Mouse (Mus musculus) stomach, embryonic 16.5 days (tissue): ENCODE data around the gene Krt82. TPM values are rescaled to one million over a fixed set of nuclear protein-coding genes. Genes with fewer than 3 reads are reported as not detected.
A peak's percentile ranks its signal among the peaks of the same experiment; 100 is the strongest.

ENCODE experiments used
- ATAC-seq: fragments of 200-750 bp; cut with Nextera tagmentation; 2 replicates; pipeline ENCODE4 v1.8.0; 2017; ENCODE audit warnings: moderate number of reproducible peaks, moderate TSS enrichment; ENCODE audit not compliant: insufficient read depth, low FRiP score
- H3K27ac ChIP-seq: fragments of 300-500 bp; sonication (generic); 2 replicates; pipeline ENCODE4 v1.5.1; 2014; ENCODE audit warnings: low read length
- H3K27me3 ChIP-seq: fragments of 300-500 bp; sonication (generic); 2 replicates; pipeline ENCODE4 v1.6.1; 2014; ENCODE audit warnings: low read length, control low read depth, mixed read lengths; ENCODE audit not compliant: control insufficient read depth, insufficient read depth
- H3K36me3 ChIP-seq: fragments of 300-500 bp; sonication (generic); 2 replicates; pipeline ENCODE4 v1.6.1; 2014; ENCODE audit warnings: low read length; ENCODE audit not compliant: control insufficient read depth, insufficient read depth
- H3K4me1 ChIP-seq: fragments of 300-500 bp; sonication (generic); 2 replicates; pipeline ENCODE4 v1.6.1; 2014; ENCODE audit warnings: low read length, control low read depth, mixed read lengths; ENCODE audit not compliant: control insufficient read depth, insufficient read depth
- H3K4me2 ChIP-seq: fragments of 300-500 bp; sonication (generic); 2 replicates; pipeline ENCODE4 v1.6.1; 2014; ENCODE audit warnings: low read depth, low read length, mixed read lengths
- H3K4me3 ChIP-seq: fragments of 300-500 bp; sonication (generic); replicated peaks from 2 replicates; pipeline ENCODE4 v1.5.1; 2014; ENCODE audit warnings: mild to moderate bottlenecking, low read length
- H3K9ac ChIP-seq: fragments of 300-500 bp; sonication (generic); 2 replicates; pipeline ENCODE4 v1.6.1; 2014; ENCODE audit warnings: low read length
- H3K9me3 ChIP-seq: fragments of 300-500 bp; sonication (generic); replicated peaks from 2 replicates; pipeline ENCODE4 v1.6.1; 2016; ENCODE audit warnings: low read length, control low read depth; ENCODE audit not compliant: control insufficient read depth
- WGBS: fragments of 180-500 bp; shearing (Covaris S2); extraction: QIAGEN DNeasy Blood & Tissue Kit; methylation state at CpG from one replicate; pipeline ENCODE4 v1.1.7; 2014; 5-methylcytosine and 5-hydroxymethylcytosine counted together
- polyA plus RNA-seq: library from polyadenylated mRNA; unstranded; fragments of >200 nt; fragmentation: Nextera tagmentation; extraction: Ambion mirVana; gene quantifications from 2 replicates; pipeline ENCODE4 v1.2.1, GENCODE M21; 2015

Krt82 gene
- polyA plus RNA-seq, 1 experiment from 2014 or later, result not detected

DNA sequence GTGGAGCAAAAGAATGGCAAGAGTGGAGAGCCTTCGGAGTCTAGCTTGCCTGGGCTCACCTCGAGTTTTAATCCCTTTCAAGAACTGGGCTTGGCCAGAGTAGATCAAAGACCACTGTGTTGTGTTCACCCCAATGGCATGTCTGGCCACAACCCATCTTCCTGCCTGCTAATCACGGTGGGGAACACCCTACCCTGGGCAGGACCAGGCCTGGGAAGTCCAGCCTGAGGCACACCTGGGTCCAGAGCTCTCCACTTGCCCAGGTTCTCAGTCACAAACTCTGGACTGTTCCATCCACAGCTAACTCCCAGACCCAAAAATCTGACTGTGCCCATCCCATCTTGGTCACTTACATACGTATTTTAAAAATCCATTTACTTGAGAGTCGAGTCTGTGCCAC, 12.4 kb upstream of the Krt82 start, which contains the start of gene Krt90:
Gene Krt90, minus strand, starts transcription at position 101 of the 400 bp plus-strand sequence.
- no peak within 1 kb of the TSS for H3K4me3 ChIP-seq
- H3K36me3 ChIP-seq, result no peaks in the 10 kb centered on the region
- no peak for ATAC-seq
- no peak within 1 kb of the TSS for H3K4me2 ChIP-seq
- WGBS, result 64% methylated on average over 5 of the region's 5 CpGs
- 0 out of 2 replicates have a peak, but pooled peaks cover 3% of the 10 kb centered on the region for H3K27me3 ChIP-seq
- no peak within 1 kb of the TSS for H3K9ac ChIP-seq
- H3K9me3 ChIP-seq, result no peaks in the 10 kb centered on the region
- H3K27ac ChIP-seq, result no peak within 1 kb of the TSS
- H3K4me1 ChIP-seq, result no peaks in the 10 kb centered on the region

DNA sequence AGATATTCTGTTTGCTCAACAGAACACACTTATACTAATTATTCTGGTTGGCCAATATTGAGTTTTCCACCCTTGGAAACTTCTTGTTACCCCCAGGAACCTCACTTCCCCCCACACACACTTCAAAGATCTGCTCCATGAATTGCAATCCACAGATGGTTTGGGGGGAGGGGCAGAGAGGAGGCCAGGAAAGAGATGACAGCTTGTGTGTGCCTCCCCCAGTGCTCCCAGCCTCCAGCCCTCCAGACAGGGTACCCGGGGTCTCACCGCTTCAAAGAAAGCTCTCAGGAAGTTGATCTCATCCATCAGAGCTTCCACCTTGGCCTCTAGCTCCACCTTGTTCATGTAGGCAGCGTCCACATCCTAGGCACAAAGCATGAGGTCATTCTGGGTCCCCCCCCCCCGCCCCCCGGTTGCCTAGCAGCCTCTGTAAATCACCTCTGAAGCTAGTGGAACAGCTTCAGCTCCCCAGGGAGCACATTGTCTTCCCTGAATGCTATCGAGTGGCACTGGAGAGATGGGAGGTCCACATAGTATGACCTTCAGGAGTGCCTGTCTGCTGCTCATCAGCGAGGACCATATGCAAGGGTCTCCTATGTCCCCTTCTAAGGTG, 7.7 kb upstream of the Krt82 start:
- H3K4me1 ChIP-seq, result peaks cover 1% of the 10 kb centered on the region; the same call in 1 of the 2 replicates
- H3K4me2 ChIP-seq, result no peak overlapping the region
- H3K27ac ChIP-seq, result no peak overlapping the region
- no peaks in the 10 kb centered on the region for H3K9me3 ChIP-seq
- H3K4me3 ChIP-seq, result no peak overlapping the region
- 0 out of 2 replicates have a peak, but pooled peaks cover 3% of the 10 kb centered on the region for H3K27me3 ChIP-seq
- no peak for ATAC-seq
- WGBS, result 6% methylated on average over 7 of the region's 7 CpGs
- H3K9ac ChIP-seq, result no peak overlapping the region
- no peaks in the 10 kb centered on the region for H3K36me3 ChIP-seq

DNA sequence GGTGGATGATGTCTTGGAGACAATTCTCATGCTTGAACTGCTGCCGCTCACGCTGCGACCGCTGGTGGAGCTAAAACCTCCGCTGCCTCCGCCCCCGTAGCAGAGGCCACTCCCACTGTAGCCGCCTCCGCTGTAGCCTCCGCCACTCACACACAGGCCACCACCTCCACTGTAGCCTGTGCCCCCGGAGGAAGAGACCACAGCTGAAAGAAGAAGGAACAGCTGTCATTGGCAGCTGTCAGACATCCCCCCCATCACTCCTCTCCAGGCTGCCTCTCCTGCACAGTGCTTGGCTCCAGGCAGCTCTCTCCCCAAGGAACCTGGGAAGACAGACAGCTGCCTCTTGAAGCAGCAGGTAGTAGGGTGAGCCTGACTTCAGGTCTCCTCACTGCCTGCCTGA, 2.7 kb upstream of the Krt82 start:
- H3K4me2 ChIP-seq, result peak overlapping the region; percentile 41; the same call in 1 of the 2 replicates
- H3K9ac ChIP-seq, result no peak overlapping the region
- WGBS, result under 1% methylated on average over 11 of the region's 11 CpGs
- no peak overlapping the region for H3K4me3 ChIP-seq
- peaks cover 9% of the 10 kb centered on the region for H3K4me1 ChIP-seq
- no peaks in the 10 kb centered on the region for H3K9me3 ChIP-seq
- no peak overlapping the region for H3K27ac ChIP-seq
- no peaks in the 10 kb centered on the region for H3K36me3 ChIP-seq
- ATAC-seq, result 0 out of 2 replicates have a peak, but pooled peaks have one; percentile 57
- no peaks in the 10 kb centered on the region for H3K27me3 ChIP-seq

DNA sequence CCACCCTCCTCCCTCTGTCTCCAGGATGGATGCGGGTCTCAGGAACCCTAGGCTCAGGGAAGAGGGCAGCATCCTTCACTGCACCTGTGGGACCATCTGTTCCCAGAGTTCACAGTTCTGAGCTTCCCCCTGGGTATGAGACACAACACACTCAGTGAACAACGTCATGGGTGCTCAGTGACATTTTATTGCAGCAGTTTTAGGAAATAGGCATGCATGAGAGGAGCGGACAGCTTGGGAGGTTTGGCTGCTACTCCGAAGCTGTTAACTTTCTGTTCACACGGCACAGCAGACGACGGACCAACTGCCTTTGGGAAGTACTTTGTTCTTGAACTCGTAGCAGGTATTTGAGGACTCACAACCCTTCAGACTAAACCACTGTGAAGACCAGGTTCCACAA, 1.7 kb upstream of the Krt82 start:
- Histone ChIP-seq H3K4me1 (peaks cover 9% of the 10 kb centered on the region), H3K27me3 (no peaks in the 10 kb centered on the region), H3K4me2 (no peak overlapping the region), H3K9ac (no peak overlapping the region), H3K9me3 (no peaks in the 10 kb centered on the region), H3K4me3 (no peak overlapping the region), H3K36me3 (no peaks in the 10 kb centered on the region), H3K27ac (no peak overlapping the region)
- whole genome bisulfite sequencing, result 79% methylated on average over 8 of the region's 8 CpGs
- ATAC-seq, result no peak

DNA sequence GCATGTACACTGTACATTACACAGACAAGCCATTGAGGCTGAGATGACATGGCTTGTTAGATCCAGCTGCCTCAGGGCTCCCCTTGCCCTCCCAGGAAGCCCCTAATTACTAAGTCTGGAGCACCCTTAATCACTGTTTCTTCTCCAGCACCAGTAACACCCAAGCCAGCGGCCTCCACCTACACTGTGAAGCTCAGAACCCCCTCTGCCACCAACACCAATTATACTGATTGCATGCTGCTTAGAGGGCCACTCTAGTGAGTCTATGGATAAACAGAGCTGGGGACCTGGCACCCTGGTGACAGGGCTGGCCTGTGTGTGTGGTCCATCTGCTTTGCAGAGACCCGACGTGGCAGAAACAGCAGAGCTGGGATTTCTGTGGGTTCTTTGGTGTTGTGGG, 6.0 kb downstream of the Krt82 start:
- Histone ChIP-seq H3K4me1 (no peaks in the 10 kb centered on the region), H3K4me2 (no peak overlapping the region), H3K27ac (no peak overlapping the region), H3K4me3 (no peak overlapping the region), H3K9ac (no peak overlapping the region), H3K27me3 (no peaks in the 10 kb centered on the region), H3K36me3 (no peaks in the 10 kb centered on the region), H3K9me3 (no peaks in the 10 kb centered on the region)
- no peak for ATAC-seq
- 55% methylated on average over 3 of the region's 3 CpGs for WGBS

DNA sequence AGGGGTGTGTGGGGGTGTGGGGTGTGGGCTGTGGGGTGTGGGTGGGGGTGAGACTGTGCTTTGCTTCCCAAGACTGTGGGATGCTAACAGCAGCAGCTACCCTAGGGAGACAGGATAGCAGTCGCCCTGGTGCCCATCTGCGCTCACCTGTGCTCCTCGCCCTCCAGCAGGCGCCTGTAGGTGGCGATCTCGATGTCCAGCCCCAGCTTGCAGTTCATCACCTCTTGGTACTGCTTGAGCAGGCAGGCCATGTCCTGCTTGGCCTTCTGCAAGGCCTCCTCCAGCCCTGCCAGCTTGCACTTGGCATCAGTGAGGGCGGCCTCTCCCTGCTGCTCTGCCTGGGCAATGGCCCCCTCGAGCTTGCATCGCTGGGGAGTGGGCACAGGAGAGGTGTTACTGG, 7.9 kb downstream of the Krt82 start:
- Histone ChIP-seq H3K4me1 (peaks cover 9% of the 10 kb centered on the region), H3K27me3 (no peaks in the 10 kb centered on the region), H3K27ac (no peak overlapping the region), H3K9ac (no peak overlapping the region), H3K36me3 (no peaks in the 10 kb centered on the region), H3K4me3 (no peak overlapping the region), H3K4me2 (no peak overlapping the region), H3K9me3 (no peaks in the 10 kb centered on the region)
- no peak for ATAC-seq
- 57% methylated on average over 9 of the region's 9 CpGs for WGBS

DNA sequence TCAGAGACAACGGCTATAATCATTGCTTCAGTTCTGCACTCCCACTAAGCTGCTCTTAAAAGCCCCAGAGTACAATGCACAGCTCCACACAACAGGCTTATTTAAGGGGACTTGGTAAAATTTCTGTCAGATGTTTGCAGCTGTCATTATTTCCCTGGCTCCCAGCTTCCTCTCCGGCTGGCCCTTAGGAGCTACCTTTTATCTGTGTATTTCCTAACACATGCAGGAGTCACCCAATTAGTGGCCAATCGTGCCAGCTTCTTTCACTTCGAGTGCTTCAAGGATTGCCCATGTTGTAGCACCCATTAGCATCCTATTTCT, 11.9 kb downstream of the Krt82 start:
- no peak for ATAC-seq
- 36% methylated on average over 4 of the region's 4 CpGs for WGBS

DNA sequence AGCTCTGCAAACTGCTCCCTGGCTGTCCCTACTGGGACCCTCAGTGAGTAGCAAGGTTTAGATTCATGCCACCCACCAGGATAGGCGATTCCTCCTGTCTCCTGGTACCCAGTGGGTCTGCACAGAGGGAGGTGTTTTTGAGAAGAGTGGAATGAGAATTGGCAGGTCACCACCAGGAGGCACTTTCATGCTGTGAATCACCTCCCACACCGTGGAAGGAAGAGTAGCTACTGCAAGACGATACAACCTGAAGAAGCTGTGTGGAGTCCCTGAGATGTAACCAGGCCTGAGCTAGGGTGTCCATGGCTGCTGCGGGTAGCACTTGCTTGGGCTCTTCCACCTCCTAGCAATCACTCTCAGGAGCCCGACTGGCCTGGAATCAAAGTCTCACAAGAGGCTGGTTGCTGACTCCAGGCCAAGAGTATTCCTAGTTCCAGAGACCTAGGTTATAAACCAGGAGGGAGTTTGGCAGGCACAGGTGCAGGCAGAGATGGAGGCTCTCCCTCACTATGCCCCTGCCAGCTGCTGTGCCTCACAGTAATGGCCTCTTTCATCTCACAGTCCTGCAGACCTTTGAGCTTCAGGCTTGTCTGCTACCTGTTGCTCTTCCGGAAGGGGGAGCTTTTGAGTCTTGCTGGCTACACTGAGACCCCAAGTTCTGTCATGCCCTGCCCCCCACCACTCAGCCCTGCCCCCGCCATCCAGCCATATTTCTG, 12.4 kb downstream of the Krt82 start:
- no peak for ATAC-seq
- Histone ChIP-seq H3K4me1 (peaks cover 9% of the 10 kb centered on the region), H3K9me3 (no peaks in the 10 kb centered on the region), H3K4me3 (no peak overlapping the region), H3K27ac (peak overlapping the region; percentile 21; the same call in 1 of the 2 replicates), H3K27me3 (no peaks in the 10 kb centered on the region), H3K9ac (no peak overlapping the region), H3K4me2 (no peak overlapping the region), H3K36me3 (no peaks in the 10 kb centered on the region)
- WGBS, result 35% methylated on average over 7 of the region's 7 CpGs

More for the DNA sequence above, 11.9 kb downstream of the Krt82 start:
- H3K9me3 ChIP-seq, result no peaks in the 10 kb centered on the region
- no peaks in the 10 kb centered on the region for H3K27me3 ChIP-seq
- no peak overlapping the region for H3K4me2 ChIP-seq
- peaks cover 9% of the 10 kb centered on the region for H3K4me1 ChIP-seq
- no peak overlapping the region for H3K9ac ChIP-seq
- H3K27ac ChIP-seq, result 0 out of 2 replicates have a peak overlapping the region, but pooled peaks have one; percentile 5
- no peaks in the 10 kb centered on the region for H3K36me3 ChIP-seq
- H3K4me3 ChIP-seq, result no peak overlapping the region

DNA sequence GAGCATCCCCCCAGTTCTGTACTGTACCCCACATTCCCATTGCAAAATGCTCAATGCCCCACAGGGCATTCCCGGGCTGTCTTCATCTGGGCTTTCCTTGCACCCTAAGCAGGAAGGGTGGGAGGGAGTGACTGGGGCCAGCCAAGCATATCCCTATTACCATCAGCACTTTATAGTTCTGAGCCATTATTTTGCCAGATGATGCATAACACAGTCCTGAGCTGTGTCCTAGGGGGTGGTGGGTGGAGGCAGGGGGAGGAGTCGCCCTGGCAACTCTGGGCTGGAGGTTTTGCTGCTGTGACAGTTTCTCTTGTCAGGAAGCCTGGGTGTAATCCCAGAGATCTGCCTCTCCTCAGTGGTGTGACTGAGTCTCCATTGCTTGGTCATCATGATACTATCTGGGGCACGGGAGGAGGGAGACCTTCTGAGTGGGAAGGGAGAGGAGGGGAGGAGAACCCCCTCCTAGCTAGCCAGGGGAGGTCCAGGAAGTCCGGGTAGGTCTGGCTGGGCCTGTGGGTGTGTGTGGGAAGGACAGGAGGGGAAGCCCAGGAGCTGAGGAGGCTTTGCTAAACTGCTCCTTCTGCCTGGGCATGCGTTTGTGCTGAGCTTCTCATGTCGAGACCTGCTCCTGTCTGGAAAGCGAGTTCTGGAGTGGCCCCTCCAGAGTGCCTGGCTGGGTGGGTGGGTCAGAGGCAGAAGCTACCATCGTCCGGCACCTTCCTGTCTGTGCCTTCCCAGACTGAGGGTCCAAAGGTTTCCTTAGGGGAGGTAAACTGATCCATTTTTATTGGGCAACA, 14.2 kb downstream of the Krt82 start:
- peak; percentile 51; the same call in 1 of the 2 replicates for ATAC-seq
- Histone ChIP-seq H3K4me3 (no peak overlapping the region), H3K36me3 (no peaks in the 10 kb centered on the region), H3K9me3 (no peaks in the 10 kb centered on the region), H3K27me3 (no peaks in the 10 kb centered on the region), H3K4me2 (no peak overlapping the region), H3K4me1 (peaks cover 9% of the 10 kb centered on the region), H3K27ac (peak overlapping the region; percentile 34; the same call in 1 of the 2 replicates), H3K9ac (0 out of 2 replicates have a peak overlapping the region, but pooled peaks have one; percentile 21)
- 49% methylated on average over 9 of the region's 9 CpGs for WGBS
